Mouse (Mus musculus) testis, adult 2 months (tissue): ENCODE measurements around the gene Nolc1.
"Not testable (repeated sequence)": the region's sequence is repeated elsewhere in the genome, so short reads cannot be mapped to it uniquely, and the experiment has no call there.

ENCODE experiments used
- CTCF ChIP-seq: fragments of 200-500 bp; IDR thresholded peaks from 2 replicates; pipeline ENCODE4 v1.5.1; 2012; ENCODE audit warnings: low read depth, mild to moderate bottlenecking, inconsistent platforms, low read length, moderate library complexity; ENCODE audit not compliant: control insufficient read depth, insufficient read depth, insufficient replicate concordance
- POLR2A ChIP-seq: fragments of 200-500 bp; IDR thresholded peaks from 2 replicates; pipeline ENCODE4 v1.6.1; 2012; ENCODE audit warnings: low read depth, mild to moderate bottlenecking, inconsistent platforms, low read length, moderate library complexity; ENCODE audit not compliant: control insufficient read depth

GRCm38 (mm10) chr19:46129737-46130136 is 54.1 kb downstream of the Nolc1 start:
- TF ChIP-seq POLR2A, CTCF: not testable (repeated sequence)
